Mouse (Mus musculus) spleen, adult 2 months (tissue): ENCODE results near the gene Lcn9.

Source experiments
- CTCF ChIP-seq: fragments of 200-500 bp; IDR thresholded peaks from 2 replicates; pipeline ENCODE4 v1.5.1; 2011; ENCODE audit warnings: mild to moderate bottlenecking, inconsistent platforms; ENCODE audit not compliant: insufficient read depth, insufficient read length, insufficient replicate concordance; ENCODE audit errors: extremely low read depth
- POLR2A ChIP-seq: fragments of 200-500 bp; IDR thresholded peaks from 2 replicates; pipeline ENCODE4 v1.6.1; 2011; ENCODE audit warnings: low read depth, low read length, inconsistent platforms

DNA sequence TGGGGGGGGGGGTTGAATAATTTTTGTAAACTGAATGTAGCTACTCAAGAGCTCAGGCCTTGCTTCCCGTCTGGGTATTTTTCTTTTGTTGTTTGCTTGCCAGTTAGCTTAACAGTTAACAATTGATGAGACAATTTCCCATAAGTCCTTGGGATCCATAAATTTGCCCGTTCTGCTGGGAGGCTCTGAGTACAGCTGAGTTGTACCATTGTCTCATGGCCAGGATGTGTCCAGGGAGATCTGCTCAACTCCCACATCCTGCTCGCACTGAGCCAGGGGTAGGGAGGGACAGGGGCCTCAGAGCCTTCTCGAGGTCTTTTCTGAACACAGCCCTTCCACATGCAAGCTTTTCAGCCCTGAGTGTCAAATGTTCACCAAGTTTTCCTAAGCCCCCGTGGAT, 24.9 kb upstream of the Lcn9 start:
- no peak for TF ChIP-seq CTCF
- no peak for TF ChIP-seq POLR2A
